Mouse (Mus musculus) gastrocnemius, postnatal 10 days (tissue): ENCODE measurements around the gene Stag1. TPM values are rescaled to one million over a fixed set of nuclear protein-coding genes. Genes with fewer than 3 reads are reported as not detected.

Experiments
- DNase-seq: peaks from one replicate; pipeline ENCODE4 v3.0.0; 2021; ENCODE audit warnings: mixed read lengths
- total RNA-seq, 2 experiments: library from RNA; stranded (reverse); gene quantifications; 2 replicates each; pipeline ENCODE4 v1.2.3; 2021

Gene Stag1
- total RNA-seq, 2 experiments from 2014 or later, result 33.5 to 43.0 TPM

DNA sequence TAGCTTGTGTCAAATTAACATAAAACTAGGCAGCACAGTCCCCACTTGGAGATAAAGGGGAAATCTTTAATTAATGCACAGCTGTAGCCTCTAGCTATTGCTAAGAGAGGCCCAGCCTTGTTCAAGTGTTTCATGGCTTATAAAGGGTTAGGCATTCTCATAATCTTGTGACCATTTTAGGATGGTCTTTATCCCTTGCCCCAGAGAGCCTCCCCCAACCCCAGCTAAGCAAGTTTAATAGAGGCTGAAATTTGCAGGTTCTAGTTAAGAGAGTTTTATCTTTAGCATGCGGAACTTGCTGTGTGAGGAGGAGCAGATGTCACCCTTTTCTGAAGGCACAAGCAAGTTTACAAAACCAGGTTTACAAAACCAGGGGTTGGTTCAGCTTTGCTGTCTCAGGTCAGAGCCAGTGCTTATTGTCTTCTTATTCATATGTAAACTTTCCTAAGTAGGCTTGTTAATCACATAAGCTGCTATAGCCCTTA, 365.9 kb downstream of the Stag1 start:
- DNase-seq, result no peak

GRCm38 (mm10) chr9:100964106-100964505, 366.5 kb downstream of the Stag1 start:
- DNase-seq, result no peak

DNA sequence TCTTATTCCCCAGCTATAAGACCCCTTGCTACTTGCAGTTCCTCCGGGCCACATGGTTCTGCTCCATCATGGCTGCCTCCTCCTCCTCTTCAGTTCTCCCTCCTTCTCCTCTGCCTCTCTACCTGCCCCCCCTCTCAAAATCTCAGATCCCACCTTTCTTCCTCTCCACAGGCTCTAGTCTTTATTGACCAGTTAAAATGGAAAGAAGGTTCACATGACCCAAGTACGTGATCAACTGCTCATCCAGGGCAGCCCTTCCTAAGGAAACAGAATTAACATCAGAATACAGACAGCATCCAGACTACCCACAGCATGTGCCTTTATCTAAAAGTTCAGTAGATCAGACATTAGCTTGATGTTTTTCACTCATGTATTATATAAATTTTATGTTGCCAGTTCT, 371.9 kb downstream of the Stag1 start:
- no peak for DNase-seq

DNA sequence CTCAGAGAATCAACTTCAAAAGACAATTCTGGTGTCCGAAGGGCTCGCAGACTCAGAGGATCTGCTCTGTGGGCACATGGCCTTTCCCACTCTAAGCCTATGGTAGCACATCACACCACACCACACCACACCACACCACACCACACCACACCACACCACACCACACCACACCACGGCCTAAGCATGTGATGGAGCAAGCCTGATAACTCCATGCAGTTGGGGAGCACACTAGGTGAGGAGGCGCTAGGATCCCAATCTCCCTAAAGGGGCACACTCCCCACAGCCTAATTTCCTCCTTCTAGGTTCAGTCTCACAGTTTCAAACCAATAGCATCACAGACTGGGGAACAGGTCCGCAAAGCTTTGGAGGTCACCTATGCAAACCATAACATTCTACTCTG, 381.1 kb downstream of the Stag1 start:
- DNase-seq, result no peak

GRCm38 (mm10) chr9:100979260-100979659, 381.7 kb downstream of the Stag1 start:
- DNase-seq, result no peak

DNA sequence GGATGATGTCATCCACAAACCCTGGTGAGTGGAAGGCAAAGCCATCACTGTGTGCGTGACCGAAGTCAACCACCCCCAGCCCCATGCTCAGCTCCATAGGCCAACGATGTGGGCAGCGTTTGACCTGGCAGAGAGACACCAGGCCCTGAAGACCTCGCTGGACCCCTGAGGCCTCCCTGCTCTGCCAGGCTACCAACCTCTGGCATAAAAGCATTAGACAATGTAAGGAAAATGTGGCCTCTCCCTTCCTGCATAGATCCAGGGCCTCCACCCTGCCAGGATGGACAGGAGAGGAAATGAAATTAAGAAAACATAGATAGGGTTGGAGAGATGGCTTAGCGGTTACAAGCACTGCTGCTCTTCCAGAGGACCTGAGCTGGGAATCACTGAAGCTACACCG, 385.2 kb downstream of the Stag1 start:
- DNase-seq, result no peak

- DNase-seq, result no peak
Observed at GRCm38 (mm10) chr9:100984381-100985310, 387.0 kb downstream of the Stag1 start.

DNA sequence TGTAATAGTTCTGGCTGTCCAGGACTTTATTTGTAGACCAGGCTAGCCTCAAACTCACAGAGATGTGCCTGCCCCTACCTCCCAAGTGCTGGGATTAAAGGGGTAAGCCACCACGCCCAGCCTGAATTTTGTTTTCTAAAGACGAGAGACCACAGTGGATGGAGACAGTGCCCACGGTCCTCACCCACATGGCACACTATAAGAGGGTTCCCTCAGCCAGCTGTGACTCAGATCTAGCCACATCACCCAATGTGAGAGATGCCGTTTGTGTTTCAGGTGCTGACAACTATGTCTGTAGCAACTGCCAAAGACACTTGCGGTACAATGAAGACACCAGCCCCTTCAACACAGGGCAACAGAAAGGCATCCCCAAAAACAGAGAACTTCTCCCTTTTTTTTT, 389.4 kb downstream of the Stag1 start:
- no peak for DNase-seq

- DNase-seq, result no peak
Observed at GRCm38 (mm10) chr9:100987850-100988249, 390.3 kb downstream of the Stag1 start.

GRCm38 (mm10) chr9:100990609-100991008, 393.0 kb downstream of the Stag1 start:
- DNase-seq, result no peak

- DNase-seq, result no peak
Observed at GRCm38 (mm10) chr9:100991321-100991720, 393.7 kb downstream of the Stag1 start.

DNA sequence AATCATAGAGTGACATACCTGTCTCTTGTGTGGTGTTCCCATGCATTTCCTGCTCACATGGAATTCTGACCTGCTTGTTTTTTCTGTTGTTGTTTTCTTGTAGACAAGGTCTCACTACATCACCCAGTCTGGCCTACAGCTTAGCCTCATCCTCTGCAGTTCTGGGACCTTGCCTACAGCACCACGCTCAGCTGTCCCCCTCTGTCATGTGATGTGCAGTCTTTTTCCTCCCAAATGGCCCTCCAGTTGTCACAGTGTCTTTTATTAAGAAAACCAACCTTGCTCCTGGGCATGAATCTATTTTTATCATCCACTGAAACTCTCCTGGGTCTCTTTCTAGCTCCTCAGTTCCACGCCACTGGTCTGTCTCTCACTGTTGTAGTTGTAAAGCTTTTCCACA, 394.6 kb downstream of the Stag1 start:
- no peak for DNase-seq

DNA sequence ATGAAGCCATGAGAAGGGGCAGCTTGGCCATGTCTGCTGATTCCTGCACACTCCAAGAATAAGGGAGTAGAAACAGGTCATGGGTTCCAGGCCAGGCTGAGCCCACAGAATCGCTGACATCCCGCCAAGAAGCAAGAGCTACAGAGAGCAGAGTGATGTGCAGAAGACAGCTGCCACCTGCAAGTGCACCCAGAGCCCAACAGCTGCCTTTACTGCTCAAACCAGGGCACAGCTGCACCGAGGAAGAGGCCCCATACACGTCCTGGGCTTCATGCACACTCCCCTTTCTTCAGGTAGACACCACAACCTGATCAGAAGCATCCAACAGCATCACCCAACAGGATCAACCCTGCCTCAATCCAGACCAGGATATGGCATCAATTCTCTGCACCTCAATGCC, 396.3 kb downstream of the Stag1 start:
- DNase-seq, result no peak

- DNase-seq, result no peak
Observed at GRCm38 (mm10) chr9:100997138-100997537, 399.5 kb downstream of the Stag1 start.

DNA sequence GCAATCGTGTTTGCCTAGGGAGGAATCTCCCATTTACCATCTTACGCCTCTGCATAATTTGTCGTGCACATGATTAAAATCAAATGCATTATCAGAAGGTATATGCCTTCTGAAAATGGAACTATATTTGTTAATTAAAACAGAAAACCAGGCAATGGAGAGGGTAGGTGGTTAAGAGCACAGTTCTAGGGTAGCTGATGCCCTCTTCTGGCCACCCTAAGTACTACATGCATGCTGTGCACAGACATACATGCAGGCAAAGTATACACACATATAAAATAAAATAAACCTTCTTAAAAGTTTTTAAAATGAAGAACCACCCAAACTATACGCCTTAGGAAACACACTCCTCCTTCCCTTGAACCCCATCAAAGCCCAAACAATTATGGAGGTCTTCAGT, 404.5 kb downstream of the Stag1 start:
- no peak for DNase-seq

DNA sequence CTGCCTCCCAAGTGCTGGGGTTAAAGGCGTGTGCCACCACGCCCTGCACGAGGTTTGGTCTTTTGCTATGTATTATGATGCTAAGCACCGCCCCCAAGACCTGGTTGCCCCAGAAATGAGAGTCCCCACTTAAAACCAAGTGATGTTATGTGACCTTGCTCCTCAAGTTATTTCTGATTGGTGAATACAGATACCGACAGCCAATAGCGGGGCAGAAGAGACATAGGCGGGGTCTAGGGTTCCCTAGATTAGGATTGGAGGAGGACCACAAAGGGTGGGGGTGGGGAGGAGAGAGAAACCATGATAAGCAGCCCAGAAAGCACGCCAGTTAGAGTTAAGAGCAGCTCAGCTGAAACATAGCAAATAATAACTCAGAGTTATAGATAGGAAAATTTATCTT, 405.2 kb downstream of the Stag1 start:
- DNase-seq, result no peak

DNA sequence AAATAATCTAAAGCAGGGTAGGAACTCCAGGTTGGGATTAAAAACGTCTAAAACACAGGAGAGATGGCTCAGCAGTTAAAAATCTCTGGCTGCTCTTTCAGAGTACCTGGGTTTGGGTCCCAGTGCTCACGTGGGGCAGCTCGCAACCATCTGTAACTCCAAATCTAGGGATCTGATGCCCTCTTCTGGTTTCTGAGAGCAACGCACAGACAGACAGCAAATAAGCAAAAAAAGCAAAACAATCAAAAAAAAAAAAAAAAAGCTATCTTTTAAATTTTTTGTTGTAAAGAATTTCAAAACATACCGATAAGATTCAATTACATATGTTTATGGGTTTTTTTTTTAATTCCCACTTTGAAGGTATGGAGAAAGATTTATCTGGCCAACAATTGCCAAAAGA, 405.7 kb downstream of the Stag1 start:
- no peak for DNase-seq

GRCm38 (mm10) chr9:101005866-101006265, 408.3 kb downstream of the Stag1 start:
- DNase-seq, result no peak

Other genes with a start within 250 kb of the Stag1 start
- gene Il20rb, start 111.0 kb upstream of the Stag1 start, total RNA-seq, result 1 to 10 TPM; 2.9 to 3.9 TPM
- gene Nck1, start 51.7 kb upstream of the Stag1 start, total RNA-seq, result 10 to 100 TPM; 35.9 to 39.7 TPM
- gene Slc35g2, start 26.7 kb upstream of the Stag1 start, total RNA-seq, result under 1 TPM; 0.68 to 0.70 TPM